Mouse (Mus musculus) forebrain, postnatal 0 days (tissue): ENCODE results near the gene Trpc1. TPM values are rescaled to one million over a fixed set of nuclear protein-coding genes. Genes with fewer than 3 reads are reported as not detected.
A peak's percentile ranks its signal among the peaks of the same experiment; 100 is the strongest.

Source experiments
- ATAC-seq: fragments of 200-750 bp; cut with Nextera tagmentation; 2 replicates; pipeline ENCODE4 v1.8.0; 2017; ENCODE audit warnings: mild to moderate bottlenecking, moderate library complexity
- DNase-seq: peaks from one replicate; pipeline ENCODE4 v3.0.0-alpha.2; 2015
- H3K27ac ChIP-seq: fragments of 300-500 bp; sonication (generic); 2 replicates; pipeline ENCODE4 v1.5.1; 2014; ENCODE audit warnings: low read depth, mild to moderate bottlenecking, antibody characterized with exemption, low read length, moderate library complexity, mixed read lengths
- H3K27me3 ChIP-seq: fragments of 300-500 bp; sonication (generic); 2 replicates; pipeline ENCODE4 v1.6.1; 2014; ENCODE audit warnings: mild to moderate bottlenecking, low read length, mixed read lengths; ENCODE audit not compliant: insufficient read depth
- H3K36me3 ChIP-seq: fragments of 300-500 bp; sonication (generic); 2 replicates; pipeline ENCODE4 v1.6.1; 2014; ENCODE audit warnings: mild to moderate bottlenecking, moderate library complexity; ENCODE audit not compliant: insufficient read depth
- H3K4me1 ChIP-seq: fragments of 300-500 bp; sonication (generic); 2 replicates; pipeline ENCODE4 v1.6.1; 2014; ENCODE audit warnings: antibody characterized with exemption; ENCODE audit not compliant: insufficient read depth
- H3K4me2 ChIP-seq: fragments of 300-500 bp; sonication (generic); 2 replicates; pipeline ENCODE4 v1.6.1; 2014; ENCODE audit warnings: low read depth, mild to moderate bottlenecking, moderate library complexity
- H3K4me3 ChIP-seq: fragments of 300-500 bp; sonication (generic); 2 replicates; pipeline ENCODE4 v1.5.1; 2014; ENCODE audit warnings: low read depth, low read length, mixed read lengths
- H3K9ac ChIP-seq: fragments of 300-500 bp; sonication (generic); 2 replicates; pipeline ENCODE4 v1.6.1; 2014; ENCODE audit warnings: mild to moderate bottlenecking
- H3K9me3 ChIP-seq: fragments of 300-500 bp; sonication (generic); 2 replicates; pipeline ENCODE4 v1.6.1; 2016; ENCODE audit warnings: low read length
- CTCF ChIP-seq: sonication (generic); IDR thresholded peaks from 2 replicates; pipeline ENCODE4 v1.5.1; 2016; ENCODE audit warnings: antibody characterized with exemption, control low read depth, low read depth
- WGBS: fragments of 180-500 bp; shearing (Covaris S2); extraction: QIAGEN DNeasy Blood & Tissue Kit; methylation state at CpG from one replicate; pipeline ENCODE4 v1.1.7; 2014; 5-methylcytosine and 5-hydroxymethylcytosine counted together
- polyA plus RNA-seq: library from polyadenylated mRNA; unstranded; fragments of >200 nt; fragmentation: Nextera tagmentation; extraction: Ambion mirVana; gene quantifications from 2 replicates; pipeline ENCODE4 v1.2.1, GENCODE M21; 2015
- total RNA-seq: library from RNA; depleted of rRNA; stranded (reverse); fragments of >200 nt; gene quantifications from 2 replicates; pipeline ENCODE4 v1.2.3, GENCODE M21; 2014; rRNA removed

Gene Trpc1
- total and polyA plus RNA-seq, 2 experiments from 2014 or later = 7.3 to 27.6 TPM

DNA sequence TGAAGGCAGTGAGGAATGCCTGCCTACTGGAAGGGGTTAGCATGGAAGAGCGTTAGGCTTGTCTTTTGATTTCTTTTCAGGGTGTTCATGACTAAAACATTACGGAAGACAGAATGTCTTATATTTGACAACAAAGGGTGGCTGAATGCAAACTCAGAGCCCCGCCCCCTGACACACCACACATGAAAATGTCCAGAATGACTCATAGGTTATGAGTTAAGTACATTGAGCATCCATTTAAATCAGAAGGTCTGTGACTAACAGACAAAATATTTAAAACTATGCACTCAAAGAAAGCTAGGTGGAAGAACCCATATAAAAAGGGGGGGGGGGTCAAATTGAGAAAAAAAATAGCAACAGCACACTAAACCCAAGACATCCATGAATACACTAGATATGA, 77.8 kb downstream of the Trpc1 start:
- no peak overlapping the region for H3K4me2 ChIP-seq
- DNase-seq = no peak
- WGBS = 92% methylated on average over 3 of the region's 3 CpGs
- H3K27me3 ChIP-seq = no peaks in the 10 kb centered on the region
- H3K9me3 ChIP-seq = no peaks in the 10 kb centered on the region
- H3K27ac ChIP-seq = no peak overlapping the region
- H3K4me1 ChIP-seq = peaks cover 3% of the 10 kb centered on the region; the same call in 1 of the 2 replicates
- ATAC-seq = no peak
- no peak for TF ChIP-seq CTCF
- H3K9ac ChIP-seq = no peak overlapping the region
- H3K36me3 ChIP-seq = no peaks in the 10 kb centered on the region
- H3K4me3 ChIP-seq = no peak overlapping the region

DNA sequence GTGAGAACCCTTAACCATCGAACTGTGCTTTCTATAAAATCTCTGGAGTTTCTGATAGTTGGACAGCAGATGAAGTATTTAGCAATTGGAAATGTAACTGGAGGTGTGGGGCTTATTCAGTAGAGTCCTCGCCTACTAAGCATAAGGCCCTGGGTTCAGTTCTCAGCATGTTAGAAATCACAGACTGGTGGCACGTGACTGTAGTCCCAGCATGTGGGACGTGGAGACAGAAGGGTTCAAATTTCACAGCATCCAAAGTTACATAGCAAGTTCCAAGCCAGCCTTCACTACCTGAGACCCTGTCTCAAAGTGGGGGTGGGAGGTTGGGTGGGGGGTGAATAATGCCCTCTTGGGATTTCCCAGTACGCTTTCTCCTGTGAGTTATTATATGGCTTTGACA, 81.9 kb downstream of the Trpc1 start:
- H3K27ac ChIP-seq = no peak overlapping the region
- H3K9ac ChIP-seq = no peak overlapping the region
- 47% methylated on average over 5 of the region's 5 CpGs for WGBS
- ATAC-seq (no peak), DNase-seq (no peak)
- no peaks in the 10 kb centered on the region for H3K9me3 ChIP-seq
- no peak for TF ChIP-seq CTCF
- no peak overlapping the region for H3K4me3 ChIP-seq
- H3K4me2 ChIP-seq = no peak overlapping the region
- H3K27me3 ChIP-seq = no peaks in the 10 kb centered on the region
- peaks cover 9% of the 10 kb centered on the region; the same call in 1 of the 2 replicates for H3K4me1 ChIP-seq
- H3K36me3 ChIP-seq = no peaks in the 10 kb centered on the region

DNA sequence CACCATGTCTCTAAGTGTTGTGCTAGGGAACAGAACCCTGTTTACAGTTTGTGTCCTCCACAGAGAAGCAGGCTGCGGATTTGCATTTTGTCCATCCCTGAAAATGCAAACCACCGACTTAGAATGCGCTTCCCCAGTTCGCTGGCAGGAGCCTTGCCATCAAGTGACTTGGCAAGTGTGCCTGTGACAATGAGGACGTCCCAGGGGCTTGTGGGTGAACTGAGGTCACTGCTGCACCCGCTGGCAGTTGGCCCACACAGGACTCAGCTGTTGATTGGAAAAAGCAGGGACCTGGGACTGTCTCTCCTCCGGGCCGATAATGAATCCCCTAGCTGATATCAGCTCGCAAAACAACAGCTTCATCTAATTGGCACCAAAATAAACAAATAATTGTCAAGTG, 82.3 kb downstream of the Trpc1 start:
- Histone ChIP-seq H3K4me2 (no peak overlapping the region), H3K4me3 (no peak overlapping the region), H3K4me1 (peaks cover 9% of the 10 kb centered on the region; the same call in 1 of the 2 replicates), H3K9me3 (no peaks in the 10 kb centered on the region), H3K9ac (0 out of 2 replicates have a peak overlapping the region, but pooled peaks have one; percentile 6), H3K36me3 (no peaks in the 10 kb centered on the region), H3K27ac (no peak overlapping the region), H3K27me3 (no peaks in the 10 kb centered on the region)
- ATAC-seq (peak; percentile 70), DNase-seq (peak; percentile 58)
- 13% methylated on average over 9 of the region's 9 CpGs for WGBS
- no peak for TF ChIP-seq CTCF

DNA sequence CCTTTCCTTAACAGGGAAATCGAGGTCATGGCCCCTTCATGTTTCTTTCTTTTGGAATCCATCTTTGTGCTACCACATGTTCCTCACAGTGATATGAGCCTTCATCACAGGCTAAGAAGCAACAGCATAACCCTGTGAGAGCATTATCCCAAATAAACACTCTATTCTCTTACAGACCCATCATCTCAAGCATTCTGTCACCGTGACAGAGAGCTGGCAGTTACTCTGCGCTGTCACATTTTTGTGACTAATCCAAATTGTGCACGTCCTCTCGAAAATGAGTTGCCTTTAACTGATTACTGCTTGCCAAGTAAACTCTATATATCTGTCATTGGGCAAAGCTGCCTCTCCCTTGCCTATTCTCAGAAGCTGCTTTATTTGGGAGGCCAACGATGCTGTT, 84.3 kb downstream of the Trpc1 start:
- H3K27me3 ChIP-seq = no peaks in the 10 kb centered on the region
- H3K27ac ChIP-seq = no peak overlapping the region
- H3K4me2 ChIP-seq = no peak overlapping the region
- DNase-seq (peak; percentile 53), ATAC-seq (peak; percentile 55)
- no peaks in the 10 kb centered on the region for H3K36me3 ChIP-seq
- no peak overlapping the region for H3K9ac ChIP-seq
- no peak for TF ChIP-seq CTCF
- 63% methylated on average over 6 of the region's 6 CpGs for WGBS
- H3K4me3 ChIP-seq = no peak overlapping the region
- no peaks in the 10 kb centered on the region for H3K9me3 ChIP-seq
- H3K4me1 ChIP-seq = peaks cover 9% of the 10 kb centered on the region; the same call in 1 of the 2 replicates

DNA sequence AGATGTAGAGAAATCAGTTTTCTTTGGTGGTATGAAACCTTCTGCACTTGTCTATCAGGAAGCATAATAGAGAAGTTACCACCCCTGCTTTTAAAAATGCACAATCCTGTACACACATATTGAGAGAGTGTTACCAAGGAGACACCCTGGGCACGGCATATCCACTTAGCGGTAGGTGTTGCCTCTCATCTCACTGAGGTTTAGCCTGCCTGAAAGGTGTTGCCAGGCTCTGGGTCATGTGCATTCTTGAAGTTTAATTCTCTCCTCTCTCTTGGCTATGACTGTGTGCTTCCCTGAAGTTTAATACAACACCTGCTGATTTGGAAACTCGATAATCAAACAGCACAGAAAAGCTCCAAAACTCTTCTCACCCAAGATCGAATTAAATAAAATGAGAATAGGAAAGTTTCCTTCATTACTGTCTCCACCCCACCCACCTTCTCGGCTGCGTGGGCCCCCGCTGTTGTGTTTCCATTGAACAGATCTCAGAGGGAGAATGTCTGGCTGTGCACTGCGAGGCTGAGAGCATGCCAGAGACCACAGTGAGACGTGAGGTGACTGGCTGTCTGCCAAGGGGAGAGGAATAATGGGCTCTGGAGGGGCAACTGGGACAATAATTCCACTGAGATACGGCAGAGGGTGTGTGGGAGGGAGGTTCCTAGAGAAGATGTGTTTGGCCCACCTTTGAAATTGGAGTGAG, 85.7 kb downstream of the Trpc1 start:
- H3K4me2 ChIP-seq = no peak overlapping the region
- DNase-seq = peak; percentile 29
- H3K4me3 ChIP-seq = no peak overlapping the region
- peak; percentile 38; the same call in 1 of the 2 replicates for ATAC-seq
- H3K27ac ChIP-seq = no peak overlapping the region
- H3K9ac ChIP-seq = no peak overlapping the region
- no peaks in the 10 kb centered on the region for H3K27me3 ChIP-seq
- TF ChIP-seq CTCF = no peak
- 20% methylated on average over 10 of the region's 10 CpGs for WGBS
- H3K36me3 ChIP-seq = no peaks in the 10 kb centered on the region
- peaks cover 9% of the 10 kb centered on the region; the same call in 1 of the 2 replicates for H3K4me1 ChIP-seq
- no peaks in the 10 kb centered on the region for H3K9me3 ChIP-seq

DNA sequence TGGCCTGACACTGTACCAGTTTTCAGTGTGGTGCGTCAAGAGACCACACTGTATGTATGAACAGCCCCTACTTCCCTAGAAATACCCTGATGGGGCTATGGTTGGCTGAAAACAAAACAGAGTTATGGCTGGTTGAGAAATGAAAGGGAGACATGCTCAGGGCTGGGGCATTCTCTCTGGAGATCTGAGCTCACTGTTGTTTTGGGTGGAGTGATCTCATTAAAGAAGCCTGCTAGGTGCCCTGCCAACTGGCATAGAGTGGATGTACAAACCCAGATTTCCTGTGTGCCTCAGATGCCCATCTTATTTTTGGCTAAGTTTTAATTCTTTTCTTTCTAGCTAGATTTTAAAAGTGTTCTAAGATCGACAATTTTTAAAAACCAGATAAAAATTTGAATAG, 92.2 kb downstream of the Trpc1 start:
- Histone ChIP-seq H3K9me3 (no peaks in the 10 kb centered on the region), H3K9ac (no peak overlapping the region), H3K4me3 (no peak overlapping the region), H3K36me3 (no peaks in the 10 kb centered on the region), H3K27me3 (no peaks in the 10 kb centered on the region), H3K4me2 (no peak overlapping the region), H3K27ac (no peak overlapping the region), H3K4me1 (no peaks in the 10 kb centered on the region)
- DNase-seq (no peak), ATAC-seq (no peak)
- 76% methylated on average over 2 of the region's 2 CpGs for WGBS
- no peak for TF ChIP-seq CTCF

Other genes with a start within 250 kb of the Trpc1 start
- 58.2 and 77.5 TPM in 2 replicates for gene U2surp, start 238.4 kb downstream of the Trpc1 start, total RNA-seq
- 117 and 126 TPM in 2 replicates for gene U2surp, start 238.4 kb downstream of the Trpc1 start, polyA plus RNA-seq
- gene Paqr9, start 190.7 kb downstream of the Trpc1 start, total RNA-seq = 20.8 and 26.0 TPM in 2 replicates
- 3.5 and 6.3 TPM in 2 replicates for gene Paqr9, start 190.7 kb downstream of the Trpc1 start, polyA plus RNA-seq
- 1.5 and 2.2 TPM in 2 replicates for gene Pcolce2, start 112.8 kb downstream of the Trpc1 start, total RNA-seq
- 1.8 and 2.5 TPM in 2 replicates for gene Pcolce2, start 112.8 kb downstream of the Trpc1 start, polyA plus RNA-seq
- gene Pls1, start 94.9 kb upstream of the Trpc1 start, total RNA-seq = 1.3 and 1.8 TPM in 2 replicates
- 2.8 and 2.9 TPM in 2 replicates for gene Pls1, start 94.9 kb upstream of the Trpc1 start, polyA plus RNA-seq
- gene Atr, start 107.2 kb upstream of the Trpc1 start, total RNA-seq = 21.5 and 25.9 TPM in 2 replicates
- gene Atr, start 107.2 kb upstream of the Trpc1 start, polyA plus RNA-seq = 2.6 and 4.9 TPM in 2 replicates
- 14.2 and 23.7 TPM in 2 replicates for gene Xrn1, start 204.4 kb upstream of the Trpc1 start, total RNA-seq
- 7.7 and 12.6 TPM in 2 replicates for gene Xrn1, start 204.4 kb upstream of the Trpc1 start, polyA plus RNA-seq